Mouse (Mus musculus): Measurements from ENCODE around the gene Fam71a. TPM values are rescaled to one million over a fixed set of nuclear protein-coding genes. Genes with fewer than 3 reads are reported as not detected.

The Fam71a gene
- total RNA-seq (2021), result not detected

- intact Hi-C loops (cut with DNase I), result no loop called here
- DNase-seq, result no peak
These were observed at the start of gene Fam71a for GRCm38 (mm10) chr1:191164717-191165116. TSS of gene Fam71a (minus strand) at chr1:191164817.

- DNase-seq, result no peak
- intact Hi-C loops (cut with DNase I), result no loop called here
These were observed 46.5 kb upstream of the Fam71a start for GRCm38 (mm10) chr1:191211096-191211495.

- no peak for DNase-seq
- intact Hi-C loops (cut with DNase I), result no loop called here
These were observed 41.2 kb upstream of the Fam71a start for GRCm38 (mm10) chr1:191205791-191206190.

- intact Hi-C loops (cut with DNase I), result no loop called here
- DNase-seq, result no peak
These were observed 40.3 kb upstream of the Fam71a start for GRCm38 (mm10) chr1:191204876-191205275.

- intact Hi-C loops (cut with DNase I), result no loop called here
- no peak for DNase-seq
These were observed 38.9 kb upstream of the Fam71a start for GRCm38 (mm10) chr1:191203496-191203895.

GRCm38 (mm10) chr1:191202208-191202952 lies 37.8 kb upstream of the Fam71a start:
- intact Hi-C loops (cut with DNase I), result no loop called here
- DNase-seq, result no peak

- intact Hi-C loops (cut with DNase I), result no loop called here
- DNase-seq, result peak in 1 of 2 experiments; percentile 38
These were observed 36.4 kb upstream of the Fam71a start for GRCm38 (mm10) chr1:191200816-191201602.

GRCm38 (mm10) chr1:191197916-191198315 lies 33.3 kb upstream of the Fam71a start:
- intact Hi-C loops (cut with DNase I), result no loop called here
- no peak for DNase-seq

- intact Hi-C loops (cut with DNase I), result no loop called here
These were observed 31.4 kb upstream of the Fam71a start for GRCm38 (mm10) chr1:191196016-191196415.

GRCm38 (mm10) chr1:191193657-191194424 lies 29.2 kb upstream of the Fam71a start:
- peak; percentile 29 to 46 for DNase-seq

More at GRCm38 (mm10) chr1:191196016-191196415, 31.4 kb upstream of the Fam71a start:
- DNase-seq, result no peak

GRCm38 (mm10) chr1:191192751-191193150 lies 28.1 kb upstream of the Fam71a start:
- intact Hi-C loops (cut with DNase I), result no loop called here
- DNase-seq, result no peak

More at GRCm38 (mm10) chr1:191193657-191194424, 29.2 kb upstream of the Fam71a start:
- intact Hi-C loops (cut with DNase I), result no loop called here

- DNase-seq, result no peak
- intact Hi-C loops (cut with DNase I), result no loop called here
These were observed 27.6 kb upstream of the Fam71a start for GRCm38 (mm10) chr1:191192213-191192612.

GRCm38 (mm10) chr1:191189671-191190372 lies 25.2 kb upstream of the Fam71a start:
- DNase-seq, result no peak
- intact Hi-C loops (cut with DNase I), result loop anchor here (5.0 kb wide), 1 partner anchor 87 kb away; no protein-coding TSS in a partner anchor

GRCm38 (mm10) chr1:191186386-191186770 lies 21.8 kb upstream of the Fam71a start:
- DNase-seq, result peak; percentile 26 to 53
- intact Hi-C loops (cut with DNase I), result loop anchor here (5.0 kb wide), 1 partner anchor 91 kb away; no protein-coding TSS in a partner anchor

GRCm38 (mm10) chr1:191185761-191186385 lies 21.3 kb upstream of the Fam71a start:
- DNase-seq, result peak; percentile 50 to 64
- intact Hi-C loops (cut with DNase I), result loop anchor here (5.0 kb wide), 1 partner anchor 91 kb away; no protein-coding TSS in a partner anchor

- DNase-seq, result peak; percentile 37 to 47
- intact Hi-C loops (cut with DNase I), result loop anchor here (5.0 kb wide), 2 partner anchors 92 to 243 kb away; no protein-coding TSS in a partner anchor
These were observed 20.2 kb upstream of the Fam71a start for GRCm38 (mm10) chr1:191184841-191185251.

- intact Hi-C loops (cut with DNase I), result loop anchor here (5.0 kb wide), 1 partner anchor 242 kb away; no protein-coding TSS in a partner anchor
- peak; percentile 51 to 65 for DNase-seq
These were observed 19.6 kb upstream of the Fam71a start for GRCm38 (mm10) chr1:191184066-191184815.

GRCm38 (mm10) chr1:191183163-191184065 lies 18.8 kb upstream of the Fam71a start:
- intact Hi-C loops (cut with DNase I), result loop anchor here (1.0 to 5.0 kb wide), 2 partner anchors 41 to 241 kb away; no protein-coding TSS in a partner anchor
- peak; percentile 99 for DNase-seq
